Mouse (Mus musculus) cerebellum, adult 2 months (tissue): ENCODE results near the gene Ctsf. TPM values are rescaled to one million over a fixed set of nuclear protein-coding genes. Genes with fewer than 3 reads are reported as not detected.

ENCODE experiments used
- DNase-seq, 2 experiments: peaks; one replicate each; pipeline ENCODE4 v3.0.0; 2021
- H3K27ac ChIP-seq: fragments of 200-500 bp; 2 replicates; pipeline ENCODE4 v1.5.1; 2012; ENCODE audit warnings: low read length, control low read depth, inconsistent platforms; ENCODE audit not compliant: insufficient read depth
- H3K27me3 ChIP-seq: fragments of 200-500 bp; 2 replicates; pipeline ENCODE4 v1.6.1; 2012; ENCODE audit warnings: inconsistent platforms, mild to moderate bottlenecking, low read length, moderate library complexity; ENCODE audit not compliant: control insufficient read depth, insufficient read depth
- H3K4me1 ChIP-seq: fragments of 200-500 bp; 2 replicates; pipeline ENCODE4 v1.6.1; 2011; ENCODE audit warnings: low read length; ENCODE audit not compliant: control insufficient read depth, insufficient read depth
- H3K4me3 ChIP-seq: fragments of 200-500 bp; replicated peaks from 2 replicates; pipeline ENCODE3; 2011; ENCODE audit warnings: mild to moderate bottlenecking, low read depth, low read length, control low read depth; ENCODE audit not compliant: insufficient read depth
- CTCF ChIP-seq: fragments of 200-500 bp; IDR thresholded peaks from 2 replicates; pipeline ENCODE4 v1.5.1; 2011; ENCODE audit warnings: low read depth, mild to moderate bottlenecking, control low read depth, low read length, moderate library complexity, borderline replicate concordance; ENCODE audit not compliant: insufficient read depth
- POLR2A ChIP-seq: fragments of 200-500 bp; IDR thresholded peaks from 2 replicates; pipeline ENCODE4 v1.6.1; 2011; ENCODE audit warnings: low read length, control low read depth, borderline replicate concordance; ENCODE audit not compliant: insufficient read depth
- WGBS: fragments of 180-500 bp; shearing (Covaris S2); methylation state at CpG from one replicate; pipeline ENCODE4 v1.1.7; 2018; 5-methylcytosine and 5-hydroxymethylcytosine counted together
- polyA plus RNA-seq: library from polyadenylated mRNA; depleted of rRNA; stranded (reverse); fragments of >200 nt; gene quantifications from 2 replicates; pipeline ENCODE4 v1.2.3, GENCODE M21; 2012

Gene Ctsf
- polyA plus RNA-seq, 1 experiment = 211 TPM

DNA sequence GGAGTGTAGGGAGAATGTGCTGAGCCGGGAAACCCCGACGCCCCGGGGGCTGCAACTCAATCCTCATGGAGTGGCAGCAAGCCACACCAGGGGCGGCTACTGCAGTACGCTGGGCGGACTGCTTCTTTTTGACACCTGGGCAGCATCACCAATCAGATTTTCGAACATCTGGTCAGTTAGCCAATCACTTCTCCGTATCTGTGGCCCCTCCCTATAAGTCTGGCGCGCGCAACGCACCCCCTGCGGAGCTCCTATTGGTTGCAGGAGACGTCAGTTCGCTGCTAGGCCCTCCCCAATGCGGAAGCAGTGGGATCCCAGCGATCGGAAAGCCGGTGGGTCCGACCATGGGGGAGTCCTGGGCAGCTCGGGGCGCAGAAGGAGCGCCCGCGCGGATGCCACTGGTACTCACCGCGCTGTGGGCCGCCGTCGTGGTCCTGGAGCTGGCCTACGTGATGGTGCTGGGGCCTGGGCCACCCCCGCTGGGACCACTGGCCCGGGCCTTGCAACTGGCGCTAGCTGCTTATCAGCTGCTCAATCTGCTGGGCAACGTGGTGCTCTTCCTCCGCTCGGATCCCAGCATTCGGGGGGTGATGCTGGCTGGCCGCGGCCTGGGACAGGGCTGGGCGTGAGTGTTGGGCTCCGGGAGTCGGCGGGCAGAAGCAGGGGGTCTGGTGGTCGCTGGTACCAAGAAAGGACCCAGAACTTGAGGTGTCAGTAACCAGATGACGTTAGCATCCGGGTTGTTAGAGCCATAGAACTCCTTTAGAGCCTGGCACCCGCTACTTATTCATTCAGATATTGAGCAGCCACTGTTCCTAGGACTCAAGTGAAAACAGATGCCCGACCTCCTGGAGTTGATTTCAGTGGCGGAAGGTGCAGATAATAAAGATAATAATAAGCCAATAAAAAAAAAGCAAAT, 23.7 kb downstream of the Ctsf start, which contains the start of gene Zdhhc24:
Gene Zdhhc24 (plus strand): TSS at position 264 of the 919 bp plus-strand sequence.
- Histone ChIP-seq H3K4me3 (peak within 1 kb of the TSS; percentile 64), H3K27ac (no peak within 1 kb of the TSS), H3K4me1 (0 out of 2 replicates have a peak, but pooled peaks cover 4% of the 10 kb centered on the region), H3K27me3 (no peaks in the 10 kb centered on the region)
- WGBS = 1% methylated on average over 52 of the region's 52 CpGs
- peak; percentile 95 to 96 for DNase-seq
- TF ChIP-seq POLR2A (peak; percentile 53; the same call in 1 of the 2 replicates), CTCF (no peak)

DNA sequence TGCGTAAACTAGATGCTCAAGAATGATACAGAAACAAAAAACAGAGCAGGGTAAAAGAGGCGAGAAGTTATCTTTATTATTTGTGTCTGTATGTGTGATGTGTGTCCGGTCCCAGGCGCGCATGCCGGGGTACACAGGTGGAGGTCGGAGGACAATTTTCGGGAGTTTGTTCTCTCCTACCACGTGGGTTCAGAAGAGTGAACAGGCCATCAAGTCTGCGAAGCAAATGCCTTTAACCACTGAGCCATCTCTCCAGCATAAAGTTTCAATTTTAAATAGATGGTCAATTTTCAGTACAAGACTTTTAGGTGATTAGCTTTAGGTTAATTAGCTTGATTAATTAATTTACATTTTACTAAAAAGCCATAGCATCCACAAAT, 24.4 kb downstream of the Ctsf start:
- no peak overlapping the region for H3K27ac ChIP-seq
- no peak for DNase-seq

DNA sequence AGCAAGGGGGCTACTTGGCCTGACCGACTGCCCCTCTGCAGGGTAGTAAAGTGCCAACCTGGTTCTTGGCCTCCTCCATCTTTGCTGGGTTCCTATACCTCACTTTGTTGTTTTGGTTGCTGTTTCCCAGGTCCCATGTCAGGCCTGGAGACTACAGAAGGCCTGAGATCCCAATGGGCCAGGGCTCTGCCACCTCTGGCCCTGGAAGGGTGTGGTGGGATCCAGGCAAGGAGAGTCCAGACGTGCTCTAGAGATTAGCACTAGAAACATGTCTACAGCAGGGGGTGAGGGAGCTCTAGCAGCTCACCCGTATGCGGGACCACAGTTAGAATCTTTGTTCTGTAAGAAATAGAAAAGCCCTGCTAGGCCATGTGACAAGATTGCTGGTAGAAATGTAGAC, 29.0 kb downstream of the Ctsf start:
- no peak overlapping the region for H3K4me3 ChIP-seq
- no peaks in the 10 kb centered on the region for H3K4me1 ChIP-seq
- no peak overlapping the region for H3K27ac ChIP-seq
- H3K27me3 ChIP-seq = no peaks in the 10 kb centered on the region
- no peak for DNase-seq
- TF ChIP-seq POLR2A (no peak), CTCF (no peak)
- 84% methylated on average over 4 of the region's 4 CpGs for WGBS

More for the DNA sequence above, 24.4 kb downstream of the Ctsf start:
- 70% methylated on average over 10 of the region's 10 CpGs for WGBS
- H3K4me3 ChIP-seq = no peak overlapping the region
- H3K27me3 ChIP-seq = no peaks in the 10 kb centered on the region
- TF ChIP-seq CTCF (no peak), POLR2A (no peak)
- H3K4me1 ChIP-seq = 0 out of 2 replicates have a peak, but pooled peaks cover 4% of the 10 kb centered on the region

DNA sequence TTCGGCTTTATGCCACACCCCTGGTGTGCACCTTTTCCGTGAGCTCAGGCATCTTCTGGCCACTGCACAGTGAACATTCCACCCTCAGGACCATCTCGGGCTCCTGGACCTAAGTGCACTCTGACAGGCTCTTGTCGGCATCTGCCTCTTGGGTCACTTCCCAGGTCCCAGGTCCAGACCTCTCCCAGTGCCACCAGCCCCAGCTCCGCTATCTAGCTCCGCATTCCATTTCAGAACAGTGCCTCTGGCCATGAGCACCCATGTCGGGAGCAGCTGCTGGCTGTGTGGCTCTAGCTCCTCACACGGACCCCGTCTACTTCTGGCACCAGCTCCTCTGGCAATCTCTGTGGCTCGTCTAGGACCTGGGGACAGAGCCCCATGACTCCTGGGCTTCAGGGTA, 34.9 kb downstream of the Ctsf start:
- Histone ChIP-seq H3K4me1 (no peaks in the 10 kb centered on the region), H3K4me3 (no peak overlapping the region), H3K27ac (no peak overlapping the region), H3K27me3 (no peaks in the 10 kb centered on the region)
- TF ChIP-seq CTCF = no peak
- no peak for TF ChIP-seq POLR2A
- 75% methylated on average over 10 of the region's 10 CpGs for WGBS
- DNase-seq = no peak

DNA sequence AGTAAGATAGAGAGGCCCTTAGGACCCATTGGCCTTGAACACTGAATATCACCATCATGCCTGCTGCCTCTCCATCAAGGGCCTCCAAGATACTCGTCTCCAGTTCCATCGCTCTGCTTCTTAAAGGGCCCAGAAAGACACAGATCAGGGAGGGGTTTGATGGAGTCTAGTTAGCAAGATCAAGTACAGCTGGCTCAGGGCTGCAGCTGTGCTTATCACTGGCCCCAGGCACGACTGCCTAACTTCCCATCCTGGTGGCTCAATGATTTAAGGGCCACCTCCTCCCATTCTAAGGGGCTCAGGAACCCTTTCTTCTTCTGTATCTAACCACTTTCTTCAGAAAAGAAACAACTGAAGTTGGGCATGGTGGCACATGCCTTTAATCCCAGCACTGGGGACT, 36.9 kb downstream of the Ctsf start:
- WGBS = 79% methylated on average over 3 of the region's 3 CpGs
- no peak for DNase-seq
- no peak for TF ChIP-seq CTCF
- TF ChIP-seq POLR2A = no peak
- H3K4me3 ChIP-seq = no peak overlapping the region
- H3K27ac ChIP-seq = no peak overlapping the region
- no peaks in the 10 kb centered on the region for H3K27me3 ChIP-seq
- no peaks in the 10 kb centered on the region for H3K4me1 ChIP-seq

DNA sequence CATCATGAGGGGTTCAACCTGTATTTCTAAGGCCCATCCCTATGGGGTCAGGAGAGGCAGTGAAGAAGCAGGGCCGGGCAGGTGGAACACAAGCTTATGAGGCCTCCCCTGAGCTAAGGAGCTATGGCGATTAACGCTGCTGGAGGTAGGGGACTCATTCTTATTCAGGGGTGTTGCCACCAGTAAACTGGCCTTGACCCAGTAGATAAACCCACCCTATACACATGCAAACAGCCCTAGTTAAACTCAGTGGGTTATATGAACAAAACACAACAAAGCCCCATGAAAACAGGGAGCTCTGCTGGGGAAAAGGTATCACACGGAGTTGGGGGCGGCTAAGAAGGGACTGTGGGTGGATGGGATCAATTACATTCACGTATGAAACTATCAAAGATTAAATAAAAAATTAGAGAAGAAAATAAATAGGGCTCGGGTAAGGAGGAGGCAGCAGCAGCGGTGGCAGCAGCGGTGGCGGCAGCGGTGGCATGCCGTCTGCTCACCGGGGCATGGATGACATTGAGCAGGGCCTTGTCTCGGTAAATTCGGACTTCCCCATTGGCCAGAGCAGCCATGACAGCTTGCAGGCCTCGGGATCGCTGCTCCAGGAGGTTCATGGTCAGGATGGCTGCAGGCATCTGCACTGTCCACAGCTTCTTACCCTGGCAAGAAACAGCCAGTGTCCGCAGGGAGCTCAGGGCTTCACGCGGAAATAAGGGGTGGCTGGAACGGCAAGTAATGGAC, 42.0 kb downstream of the Ctsf start:
- 59% methylated on average over 21 of the region's 21 CpGs for WGBS
- TF ChIP-seq CTCF (no peak), POLR2A (no peak)
- H3K27me3 ChIP-seq = no peaks in the 10 kb centered on the region
- DNase-seq = no peak
- no peaks in the 10 kb centered on the region for H3K4me1 ChIP-seq
- no peak overlapping the region for H3K4me3 ChIP-seq
- H3K27ac ChIP-seq = no peak overlapping the region

DNA sequence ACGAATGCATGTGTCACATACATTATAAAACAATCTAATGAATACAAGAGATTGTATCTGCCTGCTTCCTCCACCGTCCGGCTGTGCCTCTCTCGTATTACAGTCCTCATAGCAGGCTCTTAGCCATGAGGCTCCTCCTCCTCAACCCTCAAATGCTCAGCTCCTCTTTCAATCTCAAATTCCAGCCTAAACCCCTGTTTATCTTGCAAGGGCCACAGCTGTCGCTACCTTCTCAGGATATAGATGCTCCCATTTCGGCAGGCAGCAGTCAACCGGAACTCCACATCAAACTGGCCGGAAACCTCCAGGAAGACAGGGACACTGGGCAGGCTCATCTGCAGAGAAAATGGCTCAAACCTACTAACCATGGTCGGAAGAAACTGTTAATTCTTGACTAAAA, 44.0 kb downstream of the Ctsf start:
- no peaks in the 10 kb centered on the region for H3K27me3 ChIP-seq
- WGBS = 88% methylated on average over 9 of the region's 9 CpGs
- no peak overlapping the region for H3K4me3 ChIP-seq
- H3K4me1 ChIP-seq = no peaks in the 10 kb centered on the region
- no peak overlapping the region for H3K27ac ChIP-seq
- TF ChIP-seq CTCF (no peak), POLR2A (no peak)
- no peak for DNase-seq
